Mouse (Mus musculus) cerebellum, adult 8-10 months (tissue): ENCODE measurements at regions not wholly inside any gene's neighbourhood (a gene's known extent, or its start where the extent isn't known, plus 50 kb on each side); places are given as distances from the start of the nearest gene placed in this dataset.

Experiments used
- DNase-seq: peaks from one replicate; pipeline ENCODE4 v3.0.0; 2022

GRCm38 (mm10) chr7:82921722-82922121 is 54.6 kb downstream of the Mex3b start:
- no peak for DNase-seq

GRCm38 (mm10) chr7:82923220-82924071 is 56.3 kb downstream of the Mex3b start:
- DNase-seq = no peak

DNA sequence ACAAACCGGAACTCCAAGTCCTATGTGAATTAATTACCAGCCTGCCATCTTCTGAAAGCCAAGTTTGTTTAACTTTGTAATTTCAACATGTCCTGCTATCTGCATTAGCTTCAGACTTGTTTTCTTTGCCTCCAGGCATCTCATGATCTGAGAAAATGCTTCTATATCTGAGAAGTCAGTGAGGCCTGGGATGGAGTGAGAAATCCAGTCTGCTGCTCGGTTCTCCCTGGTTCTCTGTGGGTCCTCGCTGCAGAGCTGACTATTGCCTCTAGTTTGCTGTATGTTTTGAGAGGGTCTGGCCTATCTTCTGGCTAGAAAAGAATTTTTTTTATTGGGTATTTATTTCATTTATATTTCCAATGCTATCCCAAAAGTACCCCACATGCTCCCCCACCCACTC is 57.0 kb downstream of the Mex3b start:
- DNase-seq = no peak

- DNase-seq = no peak
Observed at GRCm38 (mm10) chr7:82938311-82938710, 71.2 kb downstream of the Mex3b start.

- DNase-seq = no peak
Observed at GRCm38 (mm10) chr7:82939536-82939935, 72.4 kb downstream of the Mex3b start.

DNA sequence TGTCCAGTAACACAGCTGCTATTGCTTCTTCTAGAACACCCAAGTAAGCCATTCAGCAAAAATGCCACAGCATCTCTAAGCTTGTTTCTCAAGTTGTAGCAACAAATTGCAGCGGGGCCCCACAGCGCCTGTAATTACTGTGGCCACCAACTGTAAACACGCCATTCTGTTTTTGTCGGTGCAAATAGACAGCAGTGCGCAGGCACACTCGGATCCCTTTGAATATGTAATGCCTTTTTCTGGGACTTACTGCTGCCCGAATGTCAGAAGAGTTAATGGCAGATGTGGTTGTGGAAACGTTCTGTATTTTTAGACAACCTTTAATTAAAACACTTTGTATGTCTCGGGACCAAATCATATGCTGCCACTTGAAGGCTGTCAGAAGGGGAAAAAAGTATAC is 76.2 kb downstream of the Mex3b start:
- DNase-seq = no peak

GRCm38 (mm10) chr7:82943797-82944196 is 76.7 kb downstream of the Mex3b start:
- DNase-seq = no peak

- DNase-seq = no peak
Observed at GRCm38 (mm10) chr7:82949372-82949771, 82.2 kb downstream of the Mex3b start.

- DNase-seq = no peak
Observed at GRCm38 (mm10) chr7:82957208-82957977, 90.3 kb downstream of the Mex3b start.

GRCm38 (mm10) chr7:82970599-82970998 is 103.5 kb downstream of the Mex3b start:
- DNase-seq = no peak

GRCm38 (mm10) chr7:82971244-82971643 is 104.1 kb downstream of the Mex3b start:
- DNase-seq = no peak

- DNase-seq = no peak
Observed at GRCm38 (mm10) chr7:82972214-82973006, 105.3 kb downstream of the Mex3b start.

DNA sequence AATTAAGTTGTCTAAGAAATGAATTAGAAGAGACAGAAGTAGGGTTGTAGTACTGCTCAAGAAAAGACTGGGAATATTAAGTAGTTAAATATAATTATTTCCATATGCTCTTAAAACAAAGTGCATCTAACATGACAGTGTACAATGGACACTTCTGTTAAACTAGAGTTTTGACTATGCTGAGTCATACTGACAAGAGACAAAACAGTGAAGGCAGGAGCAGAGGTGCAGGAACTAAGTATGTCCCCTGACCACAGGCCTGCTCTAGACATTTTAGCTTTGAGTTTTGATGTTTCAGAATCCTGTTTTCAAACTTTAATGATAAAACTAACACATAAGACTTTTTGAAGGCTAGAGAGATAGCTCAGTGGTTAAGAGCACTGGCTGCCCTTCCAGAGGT is 123.6 kb downstream of the Mex3b start:
- no peak for DNase-seq

DNA sequence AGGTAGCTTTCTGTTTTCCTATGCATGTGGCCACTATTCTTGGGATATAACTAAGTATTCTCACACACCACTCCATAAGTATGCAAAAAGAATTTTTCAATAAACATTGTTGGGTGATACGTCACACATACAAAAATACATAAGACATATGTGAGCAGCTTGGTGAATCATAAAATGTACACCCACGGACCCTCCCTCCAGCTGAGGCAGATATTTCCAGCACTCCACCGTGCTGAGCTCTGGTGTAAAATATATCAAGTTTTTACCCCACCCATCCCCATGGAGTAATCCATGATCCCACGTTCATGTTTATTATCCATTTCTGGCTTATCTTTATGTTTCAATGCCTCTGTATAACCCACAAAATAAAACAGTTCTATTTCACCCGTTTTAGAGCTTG is 126.0 kb downstream of the Mex3b start:
- DNase-seq = no peak

- DNase-seq = no peak
Observed at GRCm38 (mm10) chr7:82998848-82999247, 131.7 kb downstream of the Mex3b start.

DNA sequence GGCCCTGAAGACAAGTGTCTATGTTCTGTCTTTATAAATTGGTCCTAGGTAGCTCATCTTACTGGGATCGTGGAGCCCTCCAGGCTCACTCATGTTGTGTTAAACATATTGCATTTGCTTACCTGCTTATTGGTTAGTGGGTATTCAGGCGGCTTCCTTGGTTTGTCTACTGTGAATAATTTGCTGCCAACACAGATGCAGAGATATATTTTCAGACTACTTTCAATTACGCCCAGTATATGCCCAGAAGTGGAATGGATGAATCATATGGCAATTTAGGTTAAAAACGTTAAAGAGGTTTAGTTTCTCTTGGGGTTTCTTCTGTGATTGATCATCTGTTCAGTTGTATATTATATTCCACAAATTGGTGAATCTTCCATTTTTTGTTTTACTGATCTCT is 140.4 kb downstream of the Mex3b start:
- DNase-seq = no peak

GRCm38 (mm10) chr7:83012145-83012544 is 145.0 kb downstream of the Mex3b start:
- no peak for DNase-seq

- DNase-seq = no peak
Observed at GRCm38 (mm10) chr7:83014725-83015690, 147.9 kb downstream of the Mex3b start.

GRCm38 (mm10) chr7:83015756-83016155 is 148.6 kb downstream of the Mex3b start:
- no peak for DNase-seq

DNA sequence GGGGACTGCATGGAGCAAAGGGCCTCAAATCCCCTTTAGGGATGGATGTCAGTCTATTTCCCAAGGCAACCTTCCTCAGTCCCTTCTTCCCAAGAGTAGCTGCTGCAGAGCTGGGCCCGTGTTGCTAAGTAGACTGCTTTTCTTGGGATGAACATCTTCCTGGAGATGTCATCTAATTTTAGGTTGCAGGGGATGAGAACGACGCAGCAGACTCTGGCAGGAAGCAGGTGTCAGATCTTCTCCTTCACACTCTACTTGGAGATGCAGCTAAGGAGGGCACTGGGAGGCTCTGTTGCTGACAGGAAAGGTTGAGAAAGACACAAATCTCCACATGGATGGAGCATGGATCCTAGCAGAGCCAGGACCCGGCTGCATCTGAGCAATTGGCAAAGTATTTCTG is 149.4 kb downstream of the Mex3b start:
- DNase-seq = no peak

DNA sequence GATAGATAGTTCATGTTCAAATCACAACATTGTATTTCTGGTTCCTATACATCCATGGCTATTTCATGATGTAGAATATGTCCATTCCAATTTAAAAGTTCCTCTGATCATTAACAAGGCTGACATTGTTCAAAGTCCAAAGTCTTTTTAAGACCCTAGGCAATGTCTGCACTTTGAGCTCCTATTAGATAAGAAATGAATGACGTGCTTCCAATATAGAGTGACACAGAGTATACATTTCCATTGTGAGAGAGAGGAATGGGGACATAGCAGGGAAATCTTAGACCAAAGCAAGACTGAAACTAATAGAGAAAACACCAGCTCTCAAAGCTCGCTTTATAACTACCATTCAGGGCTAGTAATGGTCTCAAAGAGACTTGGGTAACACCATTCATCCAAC is 153.5 kb downstream of the Mex3b start:
- DNase-seq = no peak

DNA sequence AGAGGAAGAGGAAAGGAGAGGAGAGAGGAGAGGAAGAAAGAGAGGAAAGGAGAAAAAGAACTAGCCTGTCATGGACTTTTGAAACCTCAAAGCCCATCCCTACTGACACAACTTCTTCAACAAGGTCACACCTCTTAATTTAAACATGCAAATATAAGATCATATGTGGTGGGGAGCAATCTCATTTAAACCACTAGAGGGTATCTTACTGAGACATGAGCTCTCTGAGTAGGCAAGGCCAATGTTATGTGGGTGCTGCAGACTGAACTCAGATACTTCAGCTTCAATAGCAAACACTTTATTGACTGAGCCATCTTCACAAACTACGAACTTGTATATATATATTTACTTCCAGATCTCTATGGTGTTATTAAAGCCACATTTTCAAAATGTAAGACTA is 156.9 kb downstream of the Mex3b start:
- no peak for DNase-seq
